Mouse (Mus musculus): ENCODE results near the gene Rbms3.

DNA sequence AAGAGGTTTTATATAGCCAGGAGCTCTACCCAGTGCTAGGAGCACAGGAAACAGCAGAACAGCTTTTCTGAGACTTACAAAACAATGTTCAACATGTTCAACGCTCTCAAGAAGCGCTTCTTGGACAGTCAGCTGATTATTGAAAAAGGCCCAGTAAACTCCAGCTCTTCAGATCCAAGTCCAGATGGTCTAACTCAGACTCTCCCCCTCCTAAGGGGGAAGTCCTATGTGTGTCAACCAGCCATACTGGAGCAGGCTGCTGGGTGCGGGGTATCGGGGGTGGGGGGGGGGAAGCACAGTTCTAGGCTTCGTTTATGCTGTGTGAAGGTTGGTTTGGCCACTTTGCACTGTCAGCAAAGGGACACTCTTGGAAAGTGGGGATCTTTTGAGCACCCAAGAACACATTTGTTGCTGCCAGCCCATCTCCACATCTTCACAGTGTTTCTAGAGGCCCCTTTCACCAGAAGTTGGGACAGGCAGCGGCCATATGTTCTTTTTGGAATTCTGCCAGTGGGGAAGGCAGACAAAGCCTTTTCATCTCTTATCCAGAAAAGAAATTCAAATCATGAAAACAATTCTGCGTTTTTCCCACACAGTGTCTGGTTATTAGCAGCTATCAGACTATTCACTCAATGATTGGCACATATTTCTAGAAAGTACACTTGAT is 485.5 kb downstream of the Rbms3 start:
- TF ChIP-seq CTCF (IDR thresholded peaks at IDR 0.05; ENCODE audit: borderline replicate concordance, extremely low read depth, insufficient read depth, insufficient read length) (no peak), POLR2A (IDR thresholded peaks at IDR 0.05; ENCODE audit: borderline replicate concordance, extremely low read depth, insufficient read depth, insufficient read length, poor library complexity, severe bottlenecking) (no peak)

Measured in brain, embryonic 14.5 days (tissue).